13 mouse cellular contexts compared by ENCODE assay signal in genomic region chr12:72771153-72771552, GRCm38 (mm10). TPM values are rescaled to one million over a fixed set of nuclear protein-coding genes. Genes with fewer than 3 reads are reported as not detected.
A peak's percentile ranks its signal among the peaks of the same experiment; 100 is the strongest.
DNase-seq lines count a peak whose midpoint lies in the region; ATAC-seq and TF ChIP-seq lines count a peak whose summit lies in the region.
"Had no signal": no experiment of that assay in that cellular context is flagged by ENCODE, and none has a peak within 500 bp of the region (broad histone marks: within the 10 kb centered on the region; RNA-seq: fewer than 3 reads in every experiment).

No protein-coding gene starts in this region.

- intact Hi-C loops in gastrocnemius, adult 2 months (cut with DNase I) = no loop called here
- intact Hi-C loops in gastrocnemius, postnatal 36 days (cut with DNase I) = no loop called here

- H3K9ac ChIP-seq in midbrain, postnatal 0 days (replicated peaks; ENCODE audit: low read length, poor library complexity, severe bottlenecking) = no peak overlapping the region
- H3K9ac ChIP-seq in midbrain, embryonic 11.5 days (ENCODE audit: low read length) = no peak overlapping the region
- H3K9ac ChIP-seq: forebrain, embryonic 12.5 days; lung, embryonic 14.5 days; neural tube, embryonic 13.5 days had no signal

- H3K27me3 ChIP-seq in midbrain, postnatal 0 days (ENCODE audit: insufficient read depth, low read length) = no peaks in the 10 kb centered on the region
- no peaks in the 10 kb centered on the region for H3K27me3 ChIP-seq in midbrain, embryonic 11.5 days (ENCODE audit: control insufficient read depth, insufficient read depth, low read length)
- H3K27me3 ChIP-seq: forebrain, embryonic 12.5 days; neural tube, embryonic 13.5 days had no signal

- H3K27ac ChIP-seq in gastrocnemius, adult 2 months = no peak overlapping the region
- H3K27ac ChIP-seq in layer of hippocampus, adult 2 months = no peak overlapping the region
- H3K27ac ChIP-seq in midbrain, postnatal 0 days (ENCODE audit: low read depth, low read length) = no peak overlapping the region
- no peak overlapping the region for H3K27ac ChIP-seq in midbrain, embryonic 11.5 days (ENCODE audit: low read depth, low read length)
- H3K27ac ChIP-seq: forebrain, embryonic 12.5 days; neural tube, embryonic 13.5 days had no signal

- TF ChIP-seq CTCF in gastrocnemius, adult 2 months (IDR thresholded peaks at IDR 0.05) = peak; percentile 27; the same call in 1 of the 2 replicates
- TF ChIP-seq CTCF in layer of hippocampus, adult 2 months (conservative IDR thresholded peaks at IDR 0.05) = peak; percentile 57
- peak; percentile 36 for TF ChIP-seq CTCF in midbrain, postnatal 0 days (IDR thresholded peaks at IDR 0.05)

- WGBS in midbrain, postnatal 0 days = 97% methylated on average over 2 of the region's 2 CpGs
- WGBS in midbrain, embryonic 11.5 days = 96% methylated on average over 2 of the region's 2 CpGs

- 0 out of 2 replicates have a peak, but pooled peaks cover 4% of the 10 kb centered on the region for H3K4me1 ChIP-seq in midbrain, postnatal 0 days (ENCODE audit: insufficient read depth, low read length)
- H3K4me1 ChIP-seq in midbrain, embryonic 11.5 days (ENCODE audit: control insufficient read depth, insufficient read depth, low read length) = no peaks in the 10 kb centered on the region

- DNase-seq in gastrocnemius, adult 2 months = no peak
- no peak for DNase-seq in gastrocnemius, postnatal 36 days
- no peak for DNase-seq in layer of hippocampus, adult 2 months (ENCODE audit: low spot score in 2 of 2)
- no peak for DNase-seq in layer of hippocampus, adult 18-20 months (ENCODE audit: low spot score in 2 of 2)
- no peak for DNase-seq in midbrain, postnatal 0 days (ENCODE audit: low spot score)
- no peak for DNase-seq in midbrain, embryonic 11.5 days (ENCODE audit: low spot score, missing footprints)
- DNase-seq in cerebellum, adult 8-10 months = no peak
- DNase-seq in adrenal gland, postnatal 36 days = no peak
- DNase-seq: lung, embryonic 14.5 days; right cerebral cortex, postnatal 25 days; thymus, postnatal 36 days had no signal

- H3K4me2 ChIP-seq in midbrain, postnatal 0 days (ENCODE audit: low read depth, low read length, poor library complexity, severe bottlenecking) = no peak overlapping the region
- H3K4me2 ChIP-seq in midbrain, embryonic 11.5 days = no peak overlapping the region
- H3K4me2 ChIP-seq: forebrain, embryonic 12.5 days; lung, embryonic 14.5 days; neural tube, embryonic 13.5 days had no signal

- H3K4me3 ChIP-seq in gastrocnemius, adult 2 months = no peak overlapping the region
- H3K4me3 ChIP-seq in layer of hippocampus, adult 2 months = no peak overlapping the region
- H3K4me3 ChIP-seq in midbrain, postnatal 0 days (ENCODE audit: low read depth, low read length) = no peak overlapping the region
- no peak overlapping the region for H3K4me3 ChIP-seq in midbrain, embryonic 11.5 days (ENCODE audit: low read depth, low read length)
- H3K4me3 ChIP-seq: forebrain, embryonic 12.5 days; neural tube, embryonic 13.5 days had no signal

- no peak for ATAC-seq in midbrain, postnatal 0 days (ENCODE audit: low FRiP score)
- no peak for ATAC-seq in midbrain, embryonic 11.5 days (ENCODE audit: low FRiP score)

- no peaks in the 10 kb centered on the region for H3K36me3 ChIP-seq in midbrain, postnatal 0 days (ENCODE audit: insufficient read depth, low read length)
- H3K36me3 ChIP-seq in midbrain, embryonic 11.5 days (ENCODE audit: control insufficient read depth, insufficient read depth, low read length) = no peaks in the 10 kb centered on the region

- H3K9me3 ChIP-seq in midbrain, postnatal 0 days (ENCODE audit: low read length) = no peaks in the 10 kb centered on the region
- no peaks in the 10 kb centered on the region; the same call in 1 of the 2 replicates for H3K9me3 ChIP-seq in midbrain, embryonic 11.5 days (ENCODE audit: control insufficient read depth, low read length)
- H3K9me3 ChIP-seq: forebrain, embryonic 12.5 days; neural tube, embryonic 13.5 days had no signal

RNA-seq across cellular contexts. Expression of gene Ppm1a, which starts 13.9 kb away (rescaled TPM):
- 100 to 1,000 TPM; 295 to 308 TPM for total RNA-seq in gastrocnemius, adult 2 months (2021)
- 100 to 1,000 TPM; 241 to 264 TPM for total RNA-seq in gastrocnemius, postnatal 36 days (2021)
- total RNA-seq in layer of hippocampus, adult 2 months (2021) = 100 to 1,000 TPM; 244 to 254 TPM
- 100 to 1,000 TPM; 253 to 266 TPM for total RNA-seq in layer of hippocampus, adult 18-20 months (2021)
- total RNA-seq in midbrain, postnatal 0 days (2014; rRNA removed) = 170 and 198 TPM in 2 replicates
- 70.6 and 79.3 TPM in 2 replicates for polyA plus RNA-seq in midbrain, postnatal 0 days (2015; fragmentation: Nextera tagmentation; extraction: Ambion mirVana)
- polyA plus RNA-seq in midbrain, embryonic 11.5 days (2014; fragmentation: Nextera tagmentation; extraction: Ambion mirVana) = 70.6 and 77.5 TPM in 2 replicates
- total RNA-seq in adrenal gland, postnatal 36 days (2021) = 100 to 1,000 TPM; 276 to 324 TPM
